Mouse (Mus musculus): ENCODE data around the gene Ppara. TPM values are rescaled to one million over a fixed set of nuclear protein-coding genes. Genes with fewer than 3 reads are reported as not detected.

Ppara gene
- polyA plus RNA-seq, 1 experiment = 1.5 TPM

- no peak for DNase-seq (ENCODE audit: extremely low spot score in 1 of 2, low spot score in 1 of 2)
These were observed 97.8 kb downstream of the Ppara start for GRCm38 (mm10) chr15:85832599-85832998.

DNA sequence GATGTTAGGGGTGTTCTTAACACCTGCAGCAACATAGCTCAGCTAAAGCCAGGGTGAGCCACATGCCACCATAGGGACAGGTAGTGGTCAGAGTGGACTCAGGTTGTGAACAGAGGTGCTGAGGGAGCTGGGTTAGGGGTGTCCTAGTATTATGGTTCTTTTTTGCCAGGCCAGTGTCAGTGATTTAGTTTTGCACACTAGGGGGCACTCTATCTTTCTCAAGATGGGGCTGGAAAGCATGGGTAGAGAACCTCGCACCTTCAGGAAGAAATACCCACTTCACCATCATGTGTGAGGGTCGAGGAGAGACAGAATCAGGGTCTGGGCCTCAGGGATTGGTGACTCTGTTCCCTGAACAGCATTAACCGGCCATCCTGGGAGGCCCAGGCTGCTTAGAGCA, 100.6 kb downstream of the Ppara start:
- DNase-seq (ENCODE audit: extremely low spot score in 1 of 2, low spot score in 1 of 2) = no peak

DNA sequence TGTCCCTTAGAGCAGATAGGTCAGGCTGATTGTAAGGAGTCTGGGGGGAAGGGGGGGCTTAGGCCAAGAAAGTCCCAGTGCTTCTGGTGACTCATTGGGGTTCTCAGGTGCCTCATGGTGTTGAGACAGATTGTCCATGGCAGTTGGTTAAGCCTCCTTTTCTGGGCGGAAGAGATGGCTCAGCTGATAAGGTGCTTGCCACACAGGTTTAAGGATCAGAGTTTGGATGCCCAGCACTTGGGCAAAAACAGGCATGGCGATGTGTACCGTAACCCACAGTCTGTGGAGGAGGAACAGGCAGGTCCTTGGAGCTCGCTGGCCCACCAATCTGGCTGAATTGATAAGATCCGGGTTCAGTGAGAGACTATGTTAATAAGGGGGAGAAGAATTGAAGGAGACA, 102.1 kb downstream of the Ppara start:
- DNase-seq (ENCODE audit: extremely low spot score in 1 of 2, low spot score in 1 of 2) = no peak

DNA sequence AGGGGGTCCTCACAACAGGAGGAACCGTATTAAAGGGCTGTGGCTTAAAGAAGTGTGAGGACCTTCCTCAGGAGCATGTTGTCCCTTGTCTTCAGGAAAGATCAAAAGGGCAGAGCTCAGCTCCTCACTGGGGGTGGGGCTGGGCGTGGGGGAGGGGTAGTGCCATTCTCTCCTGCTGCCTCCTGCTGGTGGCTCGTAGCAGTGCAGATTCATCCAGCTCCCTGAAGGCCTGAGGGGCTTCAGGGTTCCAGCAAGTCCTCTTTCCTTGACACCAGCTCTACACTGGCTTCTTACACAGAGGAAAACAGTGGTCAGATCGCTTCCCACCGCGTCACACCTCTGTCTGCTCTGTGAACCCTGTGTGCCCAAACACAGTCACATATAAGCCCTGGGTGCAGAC, 106.2 kb downstream of the Ppara start:
- no peak for DNase-seq (ENCODE audit: extremely low spot score in 1 of 2, low spot score in 1 of 2)

DNA sequence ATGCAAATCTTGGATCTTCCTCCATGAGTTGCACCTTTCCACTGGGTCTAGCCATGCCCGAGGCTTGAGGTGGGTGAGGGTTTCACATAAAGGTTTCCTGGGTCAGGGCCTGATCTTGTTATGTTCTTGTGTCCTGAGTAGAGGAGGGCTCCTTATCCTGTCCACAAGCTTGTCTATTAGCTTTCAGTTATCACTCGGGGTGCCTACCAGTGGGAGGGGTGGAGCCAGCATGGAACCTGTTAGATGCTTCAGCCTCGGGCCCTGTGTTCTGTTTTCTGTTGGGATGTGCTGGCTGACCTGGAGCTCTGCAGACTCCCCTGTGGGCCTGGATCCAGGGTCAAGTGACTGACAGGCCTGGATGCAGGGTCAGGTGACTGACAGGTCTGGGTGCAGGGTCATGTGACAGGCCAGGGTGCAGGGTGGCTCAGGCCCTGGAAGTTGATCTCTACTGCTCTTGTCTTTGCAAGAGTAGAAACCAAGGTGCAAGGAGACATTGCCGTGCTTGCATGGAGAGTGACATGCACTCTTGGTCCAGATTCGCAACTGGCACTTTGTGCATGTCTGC, 107.1 kb downstream of the Ppara start:
- DNase-seq (ENCODE audit: extremely low spot score in 1 of 2, low spot score in 1 of 2) = no peak

- DNase-seq (ENCODE audit: extremely low spot score in 1 of 2, low spot score in 1 of 2) = no peak
These were observed 110.3 kb downstream of the Ppara start for GRCm38 (mm10) chr15:85845071-85845470.

DNA sequence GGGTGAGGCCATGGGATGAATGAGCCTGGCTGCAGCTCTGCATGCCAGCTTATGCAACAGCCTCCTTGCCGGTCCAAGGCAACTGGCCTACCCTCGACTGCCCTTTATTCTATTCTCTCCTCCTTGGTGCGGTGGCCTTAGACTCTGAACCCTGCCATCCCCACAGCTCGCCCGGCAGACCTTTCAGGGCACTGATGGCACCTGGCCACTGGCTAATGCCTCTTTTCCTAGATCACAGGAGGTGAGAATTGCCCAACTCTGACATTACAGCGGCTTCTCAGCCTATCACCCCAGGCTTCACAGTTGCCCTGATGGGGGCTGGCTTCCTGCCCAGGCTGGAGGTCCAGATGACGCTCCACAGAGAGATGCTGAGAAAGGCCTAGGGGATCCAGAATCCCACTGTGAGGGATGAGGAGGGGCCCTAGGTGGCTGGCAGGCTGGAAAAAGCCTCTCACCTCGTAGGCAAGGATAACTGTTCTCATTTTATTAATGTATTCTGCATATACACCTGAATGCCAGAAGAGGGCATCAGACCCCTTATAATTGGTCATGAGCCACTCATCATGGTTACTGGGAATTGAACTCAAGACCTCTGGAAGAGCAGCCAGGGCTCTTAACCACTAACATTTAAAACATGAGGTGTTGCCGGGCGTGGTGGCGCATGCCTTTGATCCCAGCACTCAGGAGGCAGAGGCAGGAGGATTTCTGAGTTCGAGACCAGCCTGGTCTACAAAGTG, 117.0 kb downstream of the Ppara start:
- no peak for DNase-seq (ENCODE audit: extremely low spot score in 1 of 2, low spot score in 1 of 2)

Other genes with a start within 250 kb of the Ppara start
- 0.15 TPM in 1 of 2 replicates, not detected in the other for gene 7530416G11Rik, start 231.8 kb upstream of the Ppara start, polyA plus RNA-seq (2012; rRNA removed)
- 25.2 and 38.7 TPM in 2 replicates for gene Wnt7b, start 152.5 kb upstream of the Ppara start, polyA plus RNA-seq (2012; rRNA removed)
- 23.5 and 27.1 TPM in 2 replicates for gene Cdpf1, start 76.7 kb downstream of the Ppara start, polyA plus RNA-seq (2012; rRNA removed)
- gene Pkdrej, start 86.8 kb downstream of the Ppara start, polyA plus RNA-seq (2012; rRNA removed) = 0.46 and 0.54 TPM in 2 replicates
- 5.2 and 6.2 TPM in 2 replicates for gene Ttc38, start 97.3 kb downstream of the Ppara start, polyA plus RNA-seq (2012; rRNA removed)
- 0.78 and 0.95 TPM in 2 replicates for gene Gtse1, start 124.8 kb downstream of the Ppara start, polyA plus RNA-seq (2012; rRNA removed)
- gene Trmu, start 144.3 kb downstream of the Ppara start, polyA plus RNA-seq (2012; rRNA removed) = 54.8 and 62.9 TPM in 2 replicates